Mouse (Mus musculus) WW6 (cell line): ENCODE data around the gene Il4.
"Not testable (repeated sequence)": the region's sequence is repeated elsewhere in the genome, so short reads cannot be mapped to it uniquely, and the experiment has no call there.

ENCODE experiments used
- DNase-seq: peaks from one replicate; pipeline ENCODE4 v3.0.0-alpha.2; 2013; ENCODE audit warnings: low read depth, low spot score

The Il4 gene

GRCm38 (mm10) chr11:53566646-53567045 is 51.8 kb downstream of the Il4 start:
- no peak for DNase-seq

- no peak for DNase-seq
Measured at GRCm38 (mm10) chr11:53561986-53562385, 56.5 kb downstream of the Il4 start.

- DNase-seq, result not testable (repeated sequence)
Measured at GRCm38 (mm10) chr11:53559980-53560379, 58.5 kb downstream of the Il4 start.

GRCm38 (mm10) chr11:53557992-53558391 is 60.5 kb downstream of the Il4 start:
- DNase-seq, result not testable (repeated sequence)

GRCm38 (mm10) chr11:53556529-53556928 is 61.9 kb downstream of the Il4 start:
- DNase-seq, result not testable (repeated sequence)
